Mouse (Mus musculus): ENCODE measurements at regions not wholly inside any gene's neighbourhood (a gene's known extent, or its start where the extent isn't known, plus 50 kb on each side); places are given as distances from the start of the nearest gene placed in this dataset.

DNA sequence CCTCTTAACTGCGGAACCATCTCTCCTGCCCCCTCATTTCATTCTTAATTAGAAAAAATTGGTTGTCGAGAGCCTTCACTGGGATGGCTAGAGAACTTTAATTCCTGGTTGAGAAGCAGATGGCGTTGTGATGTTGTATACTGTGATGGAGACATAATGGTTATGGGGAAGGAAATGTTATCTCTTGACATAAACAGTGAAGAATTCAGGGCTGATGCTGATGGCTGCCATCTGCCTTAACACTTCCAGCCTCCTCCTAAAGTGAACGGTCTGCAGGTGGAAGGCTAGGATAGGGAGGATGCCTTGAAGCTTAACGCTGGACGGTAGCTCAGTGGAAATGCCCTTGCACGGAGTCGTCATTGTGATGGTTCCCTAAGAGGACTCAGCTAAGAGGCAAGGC is 226.4 kb upstream of the Tle3 start:
- Histone ChIP-seq H3K27me3 (replicated peaks) (no peaks in the 10 kb centered on the region), H3K4me3 (replicated peaks in 1 of 3; ENCODE audit: low read depth in 2 of 3, low read length in 2 of 3, poor library complexity in 1 of 3) (no peak overlapping the region), H3K79me2 (replicated peaks; ENCODE audit: control insufficient read depth, extremely low read depth, insufficient read depth, poor library complexity, severe bottlenecking) (no peaks in the 10 kb centered on the region), H3K4me2 (ENCODE audit: insufficient read depth, low read depth, poor library complexity, severe bottlenecking) (no peak overlapping the region), H3K9ac (ENCODE audit: insufficient read depth, low read depth) (no peak overlapping the region), H3K4me1 (ENCODE audit: control insufficient read depth in 1 of 2, insufficient read depth in 2 of 2) (peaks cover 0 to 11% of the 10 kb centered on the region in 2 experiments; a peak in 1 of 4 replicates), H3K27ac (ENCODE audit: insufficient read depth, low read depth) (no peak overlapping the region), H3K36me3 (replicated peaks in 1 of 2; ENCODE audit: control insufficient read depth in 1 of 2, insufficient read depth in 1 of 2, low read length in 1 of 2) (no peaks in the 10 kb centered on the region), H3K9me3 (replicated peaks; ENCODE audit: low read length) (peaks cover under 1% of the 10 kb centered on the region)
- TF ChIP-seq CHD1 (IDR thresholded peaks at IDR 0.05; ENCODE audit: low read depth, low read length) (no peak), MAZ (IDR thresholded peaks at IDR 0.05; ENCODE audit: low read depth, low read length) (no peak), TCF12 (IDR thresholded peaks at IDR 0.05; ENCODE audit: low read depth, low read length) (no peak), CTCF (conservative IDR thresholded peaks at IDR 0.05 in 1 of 2, IDR thresholded peaks at IDR 0.05 in 1 of 2; ENCODE audit: low read depth in 2 of 2, low read length in 2 of 2) (no peak), ZKSCAN1 (IDR thresholded peaks at IDR 0.05; ENCODE audit: borderline replicate concordance, low read depth, low read length) (no peak)
- dilution Hi-C loops (cut with MboI; ENCODE audit: extremely low pct_ligation_motif_present, extremely low pct_unique_long_range_greater_than_20kb, low sequenced_read_pairs), result no loop called here
- in situ Hi-C loops (cut with MboI; ENCODE audit: low pct_ligation_motif_present, low pct_unique_long_range_greater_than_20kb, low sequenced_read_pairs), result no loop called here
- DNase-seq (ENCODE audit: extremely low read depth), result no peak

DNA sequence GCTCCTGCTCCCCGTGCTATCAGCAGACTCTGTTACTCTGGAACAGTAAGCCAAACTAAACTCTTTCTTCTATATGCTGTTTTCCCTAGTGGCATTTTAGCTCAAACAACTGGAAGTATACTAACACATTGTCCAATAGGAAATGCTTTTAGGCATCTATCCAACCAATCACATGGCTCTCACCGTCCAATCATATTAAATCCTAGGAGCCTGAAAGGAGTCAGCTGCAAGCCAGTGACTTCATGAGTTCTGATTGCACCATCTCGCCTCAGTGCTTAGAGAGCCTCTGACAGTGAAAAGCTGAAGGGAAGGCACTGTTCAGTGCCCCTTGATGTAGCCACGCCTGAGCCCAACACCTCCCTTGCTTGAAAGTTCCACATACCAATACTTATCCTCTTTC is 221.0 kb upstream of the Tle3 start:
- Histone ChIP-seq H3K9me3 (replicated peaks; ENCODE audit: low read length) (peaks cover 13% of the 10 kb centered on the region), H3K4me1 (ENCODE audit: control insufficient read depth in 1 of 2, insufficient read depth in 2 of 2) (peaks cover 0 to 14% of the 10 kb centered on the region in 2 experiments; a peak in 1 of 4 replicates), H3K27me3 (replicated peaks) (peaks cover 4% of the 10 kb centered on the region), H3K9ac (ENCODE audit: insufficient read depth, low read depth) (no peak overlapping the region), H3K4me2 (ENCODE audit: insufficient read depth, low read depth, poor library complexity, severe bottlenecking) (no peak overlapping the region), H3K79me2 (replicated peaks; ENCODE audit: control insufficient read depth, extremely low read depth, insufficient read depth, poor library complexity, severe bottlenecking) (no peaks in the 10 kb centered on the region), H3K4me3 (replicated peaks in 1 of 3; ENCODE audit: low read depth in 2 of 3, low read length in 2 of 3, poor library complexity in 1 of 3) (no peak overlapping the region), H3K27ac (ENCODE audit: insufficient read depth, low read depth) (no peak overlapping the region), H3K36me3 (replicated peaks in 1 of 2; ENCODE audit: control insufficient read depth in 1 of 2, insufficient read depth in 1 of 2, low read length in 1 of 2) (no peaks in the 10 kb centered on the region)
- in situ Hi-C loops (cut with MboI; ENCODE audit: low pct_ligation_motif_present, low pct_unique_long_range_greater_than_20kb, low sequenced_read_pairs) (no loop called here), dilution Hi-C loops (cut with MboI; ENCODE audit: extremely low pct_ligation_motif_present, extremely low pct_unique_long_range_greater_than_20kb, low sequenced_read_pairs) (no loop called here)
- DNase-seq (ENCODE audit: extremely low read depth), result no peak
- TF ChIP-seq GABPA (IDR thresholded peaks at IDR 0.05; ENCODE audit: insufficient replicate concordance, low read depth, low read length), result no peak
- no peak for TF ChIP-seq TCF12 (IDR thresholded peaks at IDR 0.05; ENCODE audit: low read depth, low read length)
- no peak for TF ChIP-seq HCFC1 (IDR thresholded peaks at IDR 0.05; ENCODE audit: low read depth, low read length)
- no peak for TF ChIP-seq RAD21 (IDR thresholded peaks at IDR 0.05; ENCODE audit: low read depth, low read length)
- TF ChIP-seq KAT2A (IDR thresholded peaks at IDR 0.05; ENCODE audit: insufficient replicate concordance, low read length), result no peak
- TF ChIP-seq MAZ (IDR thresholded peaks at IDR 0.05; ENCODE audit: low read depth, low read length), result no peak
- TF ChIP-seq JUND (conservative IDR thresholded peaks at IDR 0.05; ENCODE audit: low read depth, low read length), result no peak
- no peak for TF ChIP-seq USF1 (IDR thresholded peaks at IDR 0.05; ENCODE audit: low read depth, low read length)
- TF ChIP-seq UBTF (IDR thresholded peaks at IDR 0.05; ENCODE audit: low read depth, low read length), result no peak
- no peak for TF ChIP-seq NELFE (IDR thresholded peaks at IDR 0.05; ENCODE audit: low read depth, low read length)

DNA sequence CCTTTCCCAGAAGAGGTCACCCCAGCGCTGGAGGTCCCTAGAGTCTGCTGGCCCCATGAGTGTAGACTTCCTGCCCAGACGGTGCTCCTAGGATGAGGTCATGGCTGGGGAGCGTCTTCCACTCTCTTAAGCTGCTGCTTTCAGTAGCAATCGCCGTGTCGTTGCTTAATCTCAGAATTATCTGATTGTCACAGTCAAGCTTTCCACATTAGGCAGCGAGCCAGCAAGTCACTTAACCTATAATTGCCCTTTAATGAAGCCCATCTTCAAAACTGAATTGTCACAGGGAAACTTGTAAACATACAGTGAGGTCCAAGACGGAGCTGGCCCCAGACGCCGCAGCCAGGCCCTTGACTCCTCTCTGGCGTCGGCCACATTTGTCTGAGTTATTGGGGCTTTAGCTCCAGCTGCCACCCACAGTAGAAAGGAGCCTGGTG is 220.2 kb upstream of the Tle3 start:
- Histone ChIP-seq H3K9me3 (replicated peaks; ENCODE audit: low read length) (peaks cover 13% of the 10 kb centered on the region), H3K27me3 (replicated peaks) (peaks cover 4% of the 10 kb centered on the region), H3K4me2 (ENCODE audit: insufficient read depth, low read depth, poor library complexity, severe bottlenecking) (no peak overlapping the region), H3K79me2 (replicated peaks; ENCODE audit: control insufficient read depth, extremely low read depth, insufficient read depth, poor library complexity, severe bottlenecking) (no peaks in the 10 kb centered on the region), H3K9ac (ENCODE audit: insufficient read depth, low read depth) (no peak overlapping the region), H3K4me1 (ENCODE audit: control insufficient read depth in 1 of 2, insufficient read depth in 2 of 2) (peaks cover 0 to 14% of the 10 kb centered on the region in 2 experiments; a peak in 1 of 4 replicates), H3K4me3 (replicated peaks in 1 of 3; ENCODE audit: low read depth in 2 of 3, low read length in 2 of 3, poor library complexity in 1 of 3) (no peak overlapping the region), H3K27ac (ENCODE audit: insufficient read depth, low read depth) (no peak overlapping the region), H3K36me3 (replicated peaks in 1 of 2; ENCODE audit: control insufficient read depth in 1 of 2, insufficient read depth in 1 of 2, low read length in 1 of 2) (no peaks in the 10 kb centered on the region)
- dilution Hi-C loops (cut with MboI; ENCODE audit: extremely low pct_ligation_motif_present, extremely low pct_unique_long_range_greater_than_20kb, low sequenced_read_pairs), result no loop called here
- in situ Hi-C loops (cut with MboI; ENCODE audit: low pct_ligation_motif_present, low pct_unique_long_range_greater_than_20kb, low sequenced_read_pairs), result no loop called here
- DNase-seq (ENCODE audit: extremely low read depth), result no peak
- TF ChIP-seq CHD1 (IDR thresholded peaks at IDR 0.05; ENCODE audit: low read depth, low read length) (no peak), NELFE (IDR thresholded peaks at IDR 0.05; ENCODE audit: low read depth, low read length) (no peak), KAT2A (IDR thresholded peaks at IDR 0.05; ENCODE audit: insufficient replicate concordance, low read length) (no peak)
